Mouse (Mus musculus): ENCODE measurements around the gene Daglb.
A peak's percentile ranks its signal among the peaks of the same experiment; 100 is the strongest.

Gene Daglb

GRCm38 (mm10) chr5:143464100-143464756, at the start of gene Daglb:
Gene Daglb (plus strand): TSS chr5:143464584.
- peak; percentile 73 for DNase-seq (ENCODE audit: low read depth, low spot score)

GRCm38 (mm10) chr5:143421484-143421883, 42.9 kb upstream of the Daglb start:
- DNase-seq (ENCODE audit: low read depth, low spot score), result no peak

- no peak for DNase-seq (ENCODE audit: low read depth, low spot score)
Observed at GRCm38 (mm10) chr5:143422990-143423389, 41.4 kb upstream of the Daglb start.

- no peak for DNase-seq (ENCODE audit: low read depth, low spot score)
Observed at GRCm38 (mm10) chr5:143423899-143424519, 40.4 kb upstream of the Daglb start.

- no peak for DNase-seq (ENCODE audit: low read depth, low spot score)
Observed at GRCm38 (mm10) chr5:143434421-143434820, 30.0 kb upstream of the Daglb start.

- no peak for DNase-seq (ENCODE audit: low read depth, low spot score)
Observed at GRCm38 (mm10) chr5:143441298-143441697, 23.1 kb upstream of the Daglb start.

GRCm38 (mm10) chr5:143441753-143442152, 22.6 kb upstream of the Daglb start:
- no peak for DNase-seq (ENCODE audit: low read depth, low spot score)

GRCm38 (mm10) chr5:143463671-143464070, 713 bp upstream of the Daglb start:
- no peak for DNase-seq (ENCODE audit: low read depth, low spot score)

- DNase-seq (ENCODE audit: low read depth, low spot score), result peak; percentile 1
Observed at GRCm38 (mm10) chr5:143464757-143465118, 354 bp downstream of the Daglb start.

GRCm38 (mm10) chr5:143465156-143466085, 1.0 kb downstream of the Daglb start:
- no peak for DNase-seq (ENCODE audit: low read depth, low spot score)

- DNase-seq (ENCODE audit: low read depth, low spot score), result no peak
Observed at GRCm38 (mm10) chr5:143466891-143467669, 2.7 kb downstream of the Daglb start.

GRCm38 (mm10) chr5:143467931-143468330, 3.5 kb downstream of the Daglb start:
- no peak for DNase-seq (ENCODE audit: low read depth, low spot score)

- no peak for DNase-seq (ENCODE audit: low read depth, low spot score)
Observed at GRCm38 (mm10) chr5:143469628-143470027, 5.2 kb downstream of the Daglb start.

- no peak for DNase-seq (ENCODE audit: low read depth, low spot score)
Observed at GRCm38 (mm10) chr5:143470421-143471164, 6.2 kb downstream of the Daglb start.

GRCm38 (mm10) chr5:143471165-143471546, 6.8 kb downstream of the Daglb start:
- no peak for DNase-seq (ENCODE audit: low read depth, low spot score)

- DNase-seq (ENCODE audit: low read depth, low spot score), result no peak
Observed at GRCm38 (mm10) chr5:143471953-143472618, 7.7 kb downstream of the Daglb start.

GRCm38 (mm10) chr5:143475153-143475844, 10.9 kb downstream of the Daglb start:
- no peak for DNase-seq (ENCODE audit: low read depth, low spot score)

- DNase-seq (ENCODE audit: low read depth, low spot score), result no peak
Observed at GRCm38 (mm10) chr5:143476013-143476412, 11.6 kb downstream of the Daglb start.

- no peak for DNase-seq (ENCODE audit: low read depth, low spot score)
Observed at GRCm38 (mm10) chr5:143477901-143478300, 13.5 kb downstream of the Daglb start.

GRCm38 (mm10) chr5:143484955-143485354, 20.6 kb downstream of the Daglb start:
- DNase-seq (ENCODE audit: low read depth, low spot score), result no peak
